Mouse (Mus musculus): ENCODE data around the gene Sipa1.

DNA sequence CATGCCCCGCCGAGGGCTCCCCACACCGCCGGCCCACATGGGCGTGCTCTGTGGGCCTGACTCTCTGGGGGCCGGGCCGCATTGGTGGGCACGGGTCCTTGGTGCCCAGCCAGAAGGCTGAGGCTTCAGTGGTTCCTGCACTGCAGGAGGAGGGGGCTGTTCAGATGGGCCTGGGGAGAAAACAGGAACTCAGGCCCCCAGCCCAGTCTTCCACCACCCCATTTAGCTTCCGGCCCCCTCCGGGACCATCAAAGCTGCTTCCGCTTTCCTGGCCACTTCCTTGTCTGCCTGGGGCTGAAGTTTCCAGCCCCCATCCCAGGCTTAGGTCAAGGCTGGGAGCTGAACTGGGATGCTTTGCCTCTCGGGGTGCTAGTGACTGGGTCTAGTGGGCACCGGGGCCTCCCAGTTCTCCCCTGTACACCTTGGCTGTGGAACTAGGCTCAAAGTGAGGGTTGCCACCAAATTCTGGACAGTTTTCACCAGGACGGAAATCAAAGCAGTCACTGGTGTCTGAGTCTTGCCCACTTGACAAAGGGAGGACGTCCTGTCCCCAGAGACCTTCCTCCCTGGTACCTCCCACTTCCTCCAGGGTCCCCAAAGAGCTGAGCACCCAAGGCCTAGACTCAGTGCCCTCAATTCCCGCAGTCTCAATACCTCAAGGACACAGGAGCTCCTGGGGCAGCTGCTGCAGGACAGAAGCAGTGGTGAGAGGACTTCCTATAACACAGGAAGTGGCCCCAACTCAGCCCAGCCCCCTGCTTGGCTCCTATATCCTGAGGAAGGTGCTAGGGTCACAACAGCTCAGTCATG lies 2.4 kb downstream of the Sipa1 start:
- no peak for TF ChIP-seq EP300 (IDR thresholded peaks at IDR 0.05; ENCODE audit: low read depth)
- no peak for TF ChIP-seq CTCF (IDR thresholded peaks at IDR 0.05; ENCODE audit: low read depth)
